Mouse (Mus musculus) brain, embryonic 14.5 days (tissue): ENCODE measurements around the gene Ttll11.
A peak's percentile ranks its signal among the peaks of the same experiment; 100 is the strongest.

Experiments
- CTCF ChIP-seq: fragments of 200-500 bp; IDR thresholded peaks from 2 replicates; pipeline ENCODE4 v1.5.1; 2012; ENCODE audit warnings: inconsistent platforms, mild to moderate bottlenecking, moderate library complexity, borderline replicate concordance; ENCODE audit not compliant: insufficient read depth, insufficient read length; ENCODE audit errors: extremely low read depth
- POLR2A ChIP-seq: fragments of 200-500 bp; IDR thresholded peaks from 2 replicates; pipeline ENCODE4 v1.6.1; 2012; ENCODE audit warnings: mild to moderate bottlenecking, inconsistent platforms, borderline replicate concordance; ENCODE audit not compliant: poor library complexity, insufficient read depth, insufficient read length, severe bottlenecking; ENCODE audit errors: extremely low read depth

GRCm38 (mm10) chr2:35979644-35980021, at the start of gene Ttll11:
- TF ChIP-seq CTCF (no peak), POLR2A (peak; percentile 39; the same call in 1 of the 2 replicates)
